Mouse (Mus musculus) neural tube, embryonic 14.5 days (tissue): ENCODE data around the gene Rnf11. TPM values are rescaled to one million over a fixed set of nuclear protein-coding genes. Genes with fewer than 3 reads are reported as not detected.
"Not testable (repeated sequence)": the region's sequence is repeated elsewhere in the genome, so short reads cannot be mapped to it uniquely, and the experiment has no call there.

Source experiments
- ATAC-seq: fragments of 200-750 bp; cut with Nextera tagmentation; 2 replicates; pipeline ENCODE4 v1.8.0; 2017; ENCODE audit warnings: low read depth, mild to moderate bottlenecking, moderate TSS enrichment, moderate library complexity
- H3K27ac ChIP-seq: fragments of 300-500 bp; sonication (generic); 2 replicates; pipeline ENCODE4 v1.5.1; 2014; ENCODE audit warnings: low read depth, mild to moderate bottlenecking, control low read depth, low read length, moderate library complexity, mixed read lengths
- H3K27me3 ChIP-seq: fragments of 300-500 bp; sonication (generic); 2 replicates; pipeline ENCODE4 v1.6.1; 2014; ENCODE audit warnings: low read length; ENCODE audit not compliant: control insufficient read depth, insufficient read depth
- H3K36me3 ChIP-seq: fragments of 300-500 bp; sonication (generic); 2 replicates; pipeline ENCODE4 v1.6.1; 2014; ENCODE audit warnings: low read length, mixed read lengths; ENCODE audit not compliant: control insufficient read depth, insufficient read depth
- H3K4me1 ChIP-seq: fragments of 300-500 bp; sonication (generic); 2 replicates; pipeline ENCODE4 v1.6.1; 2014; ENCODE audit warnings: low read length; ENCODE audit not compliant: control insufficient read depth, insufficient read depth
- H3K4me2 ChIP-seq: fragments of 300-500 bp; sonication (generic); 2 replicates; pipeline ENCODE4 v1.6.1; 2014; ENCODE audit warnings: mild to moderate bottlenecking, low read depth, low read length, control low read depth
- H3K4me3 ChIP-seq: fragments of 300-500 bp; sonication (generic); 2 replicates; pipeline ENCODE4 v1.5.1; 2014; ENCODE audit warnings: low read depth, low read length, control low read depth, mixed read lengths
- H3K9ac ChIP-seq: fragments of 300-500 bp; sonication (generic); replicated peaks from 2 replicates; pipeline ENCODE4 v1.6.1; 2014; ENCODE audit warnings: low read depth, mild to moderate bottlenecking, control low read depth, low read length, mixed read lengths
- H3K9me3 ChIP-seq: fragments of 300-500 bp; sonication (generic); 2 replicates; pipeline ENCODE4 v1.6.1; 2016; ENCODE audit warnings: low read length; ENCODE audit not compliant: control insufficient read depth
- WGBS: fragments of 180-500 bp; shearing (Covaris S2); extraction: QIAGEN DNeasy Blood & Tissue Kit; methylation state at CpG from one replicate; pipeline ENCODE4 v1.1.7; 2014; 5-methylcytosine and 5-hydroxymethylcytosine counted together
- polyA plus RNA-seq: library from polyadenylated mRNA; unstranded; fragments of >200 nt; fragmentation: Nextera tagmentation; extraction: Ambion mirVana; gene quantifications from 2 replicates; pipeline ENCODE4 v1.2.1, GENCODE M21; 2014

Gene Rnf11
- polyA plus RNA-seq, 1 experiment from 2014 or later, result 95.5 TPM

GRCm38 (mm10) chr4:109404908-109405307 is 79.6 kb downstream of the Rnf11 start:
- H3K4me1 ChIP-seq, H3K4me3 ChIP-seq, H3K27ac ChIP-seq, H3K9me3 ChIP-seq, ATAC-seq, H3K4me2 ChIP-seq, H3K9ac ChIP-seq, H3K27me3 ChIP-seq, H3K36me3 ChIP-seq: not testable (repeated sequence)
- WGBS, result 93% methylated on average over 3 of the region's 3 CpGs

- no peak overlapping the region for H3K9ac ChIP-seq
- ATAC-seq, result no peak
- H3K4me2 ChIP-seq, result no peak overlapping the region
- WGBS, result 79% methylated on average over 5 of the region's 5 CpGs
- no peaks in the 10 kb centered on the region for H3K9me3 ChIP-seq
- H3K4me1 ChIP-seq, result peaks cover 8% of the 10 kb centered on the region
- no peaks in the 10 kb centered on the region for H3K36me3 ChIP-seq
- no peak overlapping the region for H3K4me3 ChIP-seq
- H3K27me3 ChIP-seq, result no peaks in the 10 kb centered on the region
- no peak overlapping the region for H3K27ac ChIP-seq
These were observed 83.3 kb downstream of the Rnf11 start for GRCm38 (mm10) chr4:109401176-109401689.

Other genes starting within 250 kb of the Rnf11 start
- 82.4 and 101 TPM in 2 replicates for gene Eps15, start 204.5 kb downstream of the Rnf11 start, polyA plus RNA-seq
- 3.2 and 4.9 TPM in 2 replicates for gene Ttc39a, start 78.1 kb downstream of the Rnf11 start, polyA plus RNA-seq
- not detected in 2 replicates for gene 4930522H14Rik, start 46.6 kb upstream of the Rnf11 start, polyA plus RNA-seq
- gene Cdkn2c, start 182.5 kb upstream of the Rnf11 start, polyA plus RNA-seq, result 1.0 and 1.6 TPM in 2 replicates
- 42.2 and 47.8 TPM in 2 replicates for gene Faf1, start 191.9 kb upstream of the Rnf11 start, polyA plus RNA-seq